ENCODE assay signal across 29 mouse cellular contexts in genomic region chr5:110664750-110665269, GRCm38 (mm10). TPM values are rescaled to one million over a fixed set of nuclear protein-coding genes. Genes with fewer than 3 reads are reported as not detected.
DNase-seq lines count a peak whose midpoint lies in the region; ATAC-seq and TF ChIP-seq lines count a peak whose summit lies in the region.
"Had no signal": no experiment of that assay in that cellular context is flagged by ENCODE, and none has a peak within 500 bp of the region (broad histone marks: within the 10 kb centered on the region; RNA-seq: fewer than 3 reads in every experiment).

No protein-coding gene starts in this region.

- TF ChIP-seq POLR2A in heart, adult 2 months (IDR thresholded peaks at IDR 0.05; ENCODE audit: insufficient read depth, low read depth, low read length) = no peak
- TF ChIP-seq POLR2A in liver, adult 2 months (IDR thresholded peaks at IDR 0.05; ENCODE audit: extremely low read depth, insufficient read depth, low read length) = no peak
- TF ChIP-seq POLR2A in MEL (IDR thresholded peaks at IDR 0.05; ENCODE audit: control insufficient read depth in 1 of 2, insufficient read depth in 1 of 2, low read depth in 1 of 2, low read length in 2 of 2, poor library complexity in 1 of 2) = no peak

- no peak for TF ChIP-seq EP300 in heart, adult 2 months (IDR thresholded peaks at IDR 0.05; ENCODE audit: insufficient read depth, low read depth, low read length)
- TF ChIP-seq EP300 in MEL (IDR thresholded peaks at IDR 0.05; ENCODE audit: low read depth in 1 of 2, low read length in 2 of 2) = no peak
- TF ChIP-seq EP300 in liver, postnatal 0 days (IDR thresholded peaks at IDR 0.05; ENCODE audit: low read depth) = no peak

- WGBS in heart, adult 2 months = 81% methylated on average over 2 of the region's 2 CpGs
- 89% methylated on average over 2 of the region's 2 CpGs for WGBS in heart, embryonic 12.5 days
- 32% methylated on average over 2 of the region's 2 CpGs for WGBS in liver, adult 2 months
- 85% methylated on average over 2 of the region's 2 CpGs for WGBS in liver, embryonic 12.5 days (ENCODE audit: insufficient replicate concordance)
- 64% methylated on average over 2 of the region's 2 CpGs for WGBS in liver, postnatal 0 days (ENCODE audit: insufficient replicate concordance)

- H3K4me2 ChIP-seq in heart, embryonic 12.5 days = no peak overlapping the region
- H3K4me2 ChIP-seq in liver, embryonic 12.5 days = no peak overlapping the region
- H3K4me2 ChIP-seq in liver, postnatal 0 days (ENCODE audit: low read depth, low read length) = no peak overlapping the region
- H3K4me2 ChIP-seq: embryonic facial prominence, embryonic 13.5 days; forebrain, embryonic 12.5 days; forebrain, embryonic 15.5 days; heart, embryonic 11.5 days; heart, embryonic 15.5 days; hindbrain, embryonic 14.5 days had no signal

- H3K79me2 ChIP-seq in heart, adult 2 months (replicated peaks; ENCODE audit: control insufficient read depth, insufficient read depth, low read length) = no peaks in the 10 kb centered on the region
- no peaks in the 10 kb centered on the region for H3K79me2 ChIP-seq in liver, adult 2 months (ENCODE audit: control insufficient read depth, insufficient read depth, low read length)
- no peaks in the 10 kb centered on the region for H3K79me2 ChIP-seq in MEL (ENCODE audit: control insufficient read depth, insufficient read depth, low read length, poor library complexity)

- no peak for DNase-seq in heart, adult 2 months
- DNase-seq in liver, adult 2 months (ENCODE audit: extremely low read depth, low read depth, low spot score) = peak; percentile 81
- DNase-seq in MEL (ENCODE audit: low read depth, low spot score) = no peak
- DNase-seq in liver, postnatal 0 days = no peak
- DNase-seq in embryo, embryonic 11 days = no peak
- no peak for DNase-seq in lung, adult 18-20 months
- DNase-seq: adrenal gland, adult 2 months; adrenal gland, postnatal 14 days; B cell, adult 2 months; cerebellum, adult 11 months; cerebellum, adult 2 months; cerebellum, adult 9-11 months; cerebellum, postnatal 25 days; gastrocnemius, postnatal 25 days; heart, postnatal 10 days; heart, postnatal 36 days had no signal

- no peak overlapping the region for H3K4me3 ChIP-seq in heart, adult 2 months
- H3K4me3 ChIP-seq in heart, embryonic 12.5 days = no peak overlapping the region
- H3K4me3 ChIP-seq in liver, adult 2 months (ENCODE audit: insufficient read depth, low read depth, low read length) = no peak overlapping the region
- H3K4me3 ChIP-seq in liver, embryonic 12.5 days = no peak overlapping the region
- H3K4me3 ChIP-seq in MEL (ENCODE audit: control insufficient read depth in 1 of 2, insufficient read depth in 1 of 2, low read depth in 2 of 2, low read length in 2 of 2) = no peak overlapping the region
- no peak overlapping the region for H3K4me3 ChIP-seq in liver, postnatal 0 days (ENCODE audit: low read depth, low read length)
- H3K4me3 ChIP-seq: embryonic facial prominence, embryonic 10.5 days; embryonic facial prominence, embryonic 13.5 days; erythroblast, embryonic 14.5 days; forebrain, embryonic 12.5 days; forebrain, embryonic 15.5 days; heart, embryonic 15.5 days had no signal

- TF ChIP-seq CTCF in heart, adult 2 months (IDR thresholded peaks at IDR 0.05) = no peak
- no peak for TF ChIP-seq CTCF in liver, adult 2 months (IDR thresholded peaks at IDR 0.05; ENCODE audit: low read depth, low read length)
- TF ChIP-seq CTCF in MEL (IDR thresholded peaks at IDR 0.05 in 2 of 3, conservative IDR thresholded peaks at IDR 0.05 in 1 of 3; ENCODE audit: control insufficient read depth in 1 of 3, insufficient read depth in 1 of 3, low read depth in 2 of 3, low read length in 3 of 3, poor library complexity in 1 of 3, severe bottlenecking in 1 of 3) = no peak
- no peak for TF ChIP-seq CTCF in liver, postnatal 0 days (IDR thresholded peaks at IDR 0.05; ENCODE audit: low read depth)

- H3K27me3 ChIP-seq in heart, adult 2 months (ENCODE audit: control insufficient read depth, insufficient read depth, low read length) = no peaks in the 10 kb centered on the region
- no peaks in the 10 kb centered on the region for H3K27me3 ChIP-seq in heart, embryonic 12.5 days (replicated peaks)
- H3K27me3 ChIP-seq in liver, adult 2 months (ENCODE audit: control insufficient read depth, insufficient read depth, low read length) = no peaks in the 10 kb centered on the region
- H3K27me3 ChIP-seq in liver, embryonic 12.5 days (replicated peaks) = no peaks in the 10 kb centered on the region
- H3K27me3 ChIP-seq in MEL (ENCODE audit: control insufficient read depth in 1 of 2, insufficient read depth in 2 of 2, low read length in 2 of 2) = no peaks in the 10 kb centered on the region
- no peaks in the 10 kb centered on the region for H3K27me3 ChIP-seq in liver, postnatal 0 days (ENCODE audit: insufficient read depth, low read length)
- H3K27me3 ChIP-seq: CH12.LX; embryonic facial prominence, embryonic 13.5 days; forebrain, embryonic 12.5 days; forebrain, embryonic 15.5 days; heart, embryonic 15.5 days had no signal

- no peak overlapping the region for H3K9ac ChIP-seq in heart, adult 2 months (ENCODE audit: low read depth, low read length)
- H3K9ac ChIP-seq in heart, embryonic 12.5 days = no peak overlapping the region
- no peak overlapping the region for H3K9ac ChIP-seq in liver, adult 2 months (ENCODE audit: low read depth, low read length)
- H3K9ac ChIP-seq in liver, embryonic 12.5 days = no peak overlapping the region
- H3K9ac ChIP-seq in MEL (ENCODE audit: control insufficient read depth, low read depth, low read length, poor library complexity, severe bottlenecking) = no peak overlapping the region
- no peak overlapping the region for H3K9ac ChIP-seq in liver, postnatal 0 days (replicated peaks)
- H3K9ac ChIP-seq: embryonic facial prominence, embryonic 13.5 days; forebrain, embryonic 12.5 days; forebrain, embryonic 15.5 days; heart, embryonic 15.5 days; hindbrain, embryonic 14.5 days had no signal

- TF ChIP-seq RAD21 in MEL (IDR thresholded peaks at IDR 0.05; ENCODE audit: low read depth, low read length) = no peak

- peak overlapping the region; percentile 62 for H3K27ac ChIP-seq in heart, adult 2 months
- no peak overlapping the region for H3K27ac ChIP-seq in heart, embryonic 12.5 days (ENCODE audit: poor library complexity, severe bottlenecking)
- no peak overlapping the region for H3K27ac ChIP-seq in liver, adult 2 months (replicated peaks; ENCODE audit: insufficient read depth, low read depth, low read length)
- H3K27ac ChIP-seq in liver, embryonic 12.5 days = no peak overlapping the region
- H3K27ac ChIP-seq in MEL (ENCODE audit: control insufficient read depth, low read depth, low read length) = no peak overlapping the region
- peak overlapping the region; percentile 66 for H3K27ac ChIP-seq in liver, postnatal 0 days (ENCODE audit: low read depth)
- H3K27ac ChIP-seq: embryonic facial prominence, embryonic 10.5 days; embryonic facial prominence, embryonic 13.5 days; forebrain, embryonic 12.5 days; forebrain, embryonic 15.5 days; heart, embryonic 15.5 days; hindbrain, embryonic 14.5 days; hindbrain, postnatal 0 days had no signal

- ATAC-seq in heart, embryonic 12.5 days (ENCODE audit: insufficient number of reproducible peaks, low FRiP score) = no peak
- ATAC-seq in liver, embryonic 12.5 days = no peak
- ATAC-seq in liver, postnatal 0 days = peak; percentile 91
- ATAC-seq: forebrain, embryonic 15.5 days had no signal

- H3K9me3 ChIP-seq in heart, embryonic 12.5 days (replicated peaks) = no peaks in the 10 kb centered on the region
- H3K9me3 ChIP-seq in liver, embryonic 12.5 days (replicated peaks) = no peaks in the 10 kb centered on the region
- H3K9me3 ChIP-seq in MEL (replicated peaks; ENCODE audit: insufficient read depth, low read length) = no peaks in the 10 kb centered on the region
- H3K9me3 ChIP-seq in liver, postnatal 0 days (ENCODE audit: low read length) = no peaks in the 10 kb centered on the region
- H3K9me3 ChIP-seq: embryonic facial prominence, embryonic 10.5 days; embryonic facial prominence, embryonic 13.5 days; forebrain, embryonic 12.5 days; forebrain, embryonic 15.5 days; G1E; heart, embryonic 15.5 days had no signal

- peaks cover 5% of the 10 kb centered on the region for H3K4me1 ChIP-seq in heart, adult 2 months (ENCODE audit: control insufficient read depth, insufficient read depth, low read length)
- no peaks in the 10 kb centered on the region for H3K4me1 ChIP-seq in heart, embryonic 12.5 days (replicated peaks)
- no peaks in the 10 kb centered on the region for H3K4me1 ChIP-seq in liver, adult 2 months (ENCODE audit: control insufficient read depth, insufficient read depth, low read length)
- H3K4me1 ChIP-seq in liver, embryonic 12.5 days = no peaks in the 10 kb centered on the region
- no peaks in the 10 kb centered on the region for H3K4me1 ChIP-seq in MEL (ENCODE audit: control insufficient read depth in 1 of 2, insufficient read depth in 2 of 2, low read length in 2 of 2)
- 0 out of 2 replicates have a peak, but pooled peaks cover 2% of the 10 kb centered on the region for H3K4me1 ChIP-seq in liver, postnatal 0 days (ENCODE audit: insufficient read depth)
- H3K4me1 ChIP-seq: embryonic facial prominence, embryonic 10.5 days; embryonic facial prominence, embryonic 13.5 days; forebrain, embryonic 12.5 days; forebrain, embryonic 15.5 days; heart, embryonic 15.5 days had no signal

- intact Hi-C loops in heart, adult 2 months (cut with DNase I) = no loop called here

- H3K36me3 ChIP-seq in heart, adult 2 months (ENCODE audit: control insufficient read depth, insufficient read depth, low read length) = peaks cover 7% of the 10 kb centered on the region
- H3K36me3 ChIP-seq in heart, embryonic 12.5 days = peaks cover 85% of the 10 kb centered on the region
- peaks cover 53% of the 10 kb centered on the region for H3K36me3 ChIP-seq in liver, adult 2 months (ENCODE audit: control insufficient read depth, insufficient read depth, low read length)
- H3K36me3 ChIP-seq in liver, embryonic 12.5 days = peaks cover 96% of the 10 kb centered on the region
- peaks cover 2 to 11% of the 10 kb centered on the region in 2 experiments; a peak in 2 of 4 replicates for H3K36me3 ChIP-seq in MEL (ENCODE audit: control insufficient read depth in 1 of 2, insufficient read depth in 2 of 2, low read length in 2 of 2)
- H3K36me3 ChIP-seq in liver, postnatal 0 days (replicated peaks; ENCODE audit: insufficient read depth, low read length) = peaks cover 72% of the 10 kb centered on the region

RNA-seq across cellular contexts. Expression of gene Ddx51, which starts 11.6 kb away (rescaled TPM):
- 1 to 10 TPM; 8.9 to 9.1 TPM for total RNA-seq in heart, adult 2 months (2021)
- 8.8 and 10.8 TPM in 2 replicates for polyA plus RNA-seq in heart, adult 2 months (2012; rRNA removed)
- 20.6 and 24.1 TPM in 2 replicates for polyA plus RNA-seq in heart, embryonic 12.5 days (2016; fragmentation: Nextera tagmentation; extraction: Ambion mirVana)
- total RNA-seq in liver, adult 2 months (2014; rRNA removed) = 2.4 TPM in 2 replicates
- 9.2 and 12.2 TPM in 2 replicates for polyA plus RNA-seq in liver, adult 2 months (2012; rRNA removed)
- 30.2 and 36.3 TPM in 2 replicates for polyA plus RNA-seq in liver, embryonic 12.5 days (2016; fragmentation: Nextera tagmentation; extraction: Ambion mirVana)
- total RNA-seq in MEL (2012; rRNA removed) = 11.6 and 16.3 TPM in 2 replicates
- polyA plus RNA-seq in MEL (2012; ENCODE audit: insufficient read depth in 1 of 2, insufficient read length in 2 of 2, low read depth in 1 of 2, low replicate concordance in 2 of 2, missing spikeins in 1 of 2) = 100 to 1,000 TPM in 1 of 2 experiments, 10 to 100 TPM in 1; 52.9 to 285 TPM
- 7.5 and 7.9 TPM in 2 replicates for polyA plus RNA-seq in liver, postnatal 0 days (2015; fragmentation: Nextera tagmentation; extraction: Ambion mirVana)

RNA-seq across cellular contexts. Expression of gene Noc4l, which starts 11.6 kb away (rescaled TPM):
- total RNA-seq in heart, adult 2 months (2021) = 10 to 100 TPM; 12.5 to 14.5 TPM
- 22.1 and 25.3 TPM in 2 replicates for polyA plus RNA-seq in heart, adult 2 months (2012; rRNA removed)
- polyA plus RNA-seq in heart, embryonic 12.5 days (2016; fragmentation: Nextera tagmentation; extraction: Ambion mirVana) = 34.0 and 35.7 TPM in 2 replicates
- total RNA-seq in liver, adult 2 months (2014; rRNA removed) = 2.7 and 3.2 TPM in 2 replicates
- polyA plus RNA-seq in liver, adult 2 months (2012; rRNA removed) = 24.1 and 38.5 TPM in 2 replicates
- 88.5 and 92.4 TPM in 2 replicates for polyA plus RNA-seq in liver, embryonic 12.5 days (2016; fragmentation: Nextera tagmentation; extraction: Ambion mirVana)
- 67.2 and 72.8 TPM in 2 replicates for total RNA-seq in MEL (2012; rRNA removed)
- 100 to 1,000 TPM in 1 of 2 experiments, not detected in 1; 181 TPM for polyA plus RNA-seq in MEL (2012; ENCODE audit: insufficient read depth in 1 of 2, insufficient read length in 2 of 2, low read depth in 1 of 2, low replicate concordance in 2 of 2, missing spikeins in 1 of 2)
- polyA plus RNA-seq in liver, postnatal 0 days (2015; fragmentation: Nextera tagmentation; extraction: Ambion mirVana) = 14.8 and 19.6 TPM in 2 replicates

Comparison
In these comparisons a context has a peak if more than half of its experiments do, and no peak if none do; other contexts are left out.
1. H3K27ac ChIP-seq: peak in heart, adult 2 months (single experiment) and liver, postnatal 0 days (single experiment); none in heart, embryonic 12.5 days (single experiment), liver, adult 2 months (single experiment), liver, embryonic 12.5 days (single experiment) and MEL (single experiment).